Mouse (Mus musculus): ENCODE data around the gene Zfp74.

DNA sequence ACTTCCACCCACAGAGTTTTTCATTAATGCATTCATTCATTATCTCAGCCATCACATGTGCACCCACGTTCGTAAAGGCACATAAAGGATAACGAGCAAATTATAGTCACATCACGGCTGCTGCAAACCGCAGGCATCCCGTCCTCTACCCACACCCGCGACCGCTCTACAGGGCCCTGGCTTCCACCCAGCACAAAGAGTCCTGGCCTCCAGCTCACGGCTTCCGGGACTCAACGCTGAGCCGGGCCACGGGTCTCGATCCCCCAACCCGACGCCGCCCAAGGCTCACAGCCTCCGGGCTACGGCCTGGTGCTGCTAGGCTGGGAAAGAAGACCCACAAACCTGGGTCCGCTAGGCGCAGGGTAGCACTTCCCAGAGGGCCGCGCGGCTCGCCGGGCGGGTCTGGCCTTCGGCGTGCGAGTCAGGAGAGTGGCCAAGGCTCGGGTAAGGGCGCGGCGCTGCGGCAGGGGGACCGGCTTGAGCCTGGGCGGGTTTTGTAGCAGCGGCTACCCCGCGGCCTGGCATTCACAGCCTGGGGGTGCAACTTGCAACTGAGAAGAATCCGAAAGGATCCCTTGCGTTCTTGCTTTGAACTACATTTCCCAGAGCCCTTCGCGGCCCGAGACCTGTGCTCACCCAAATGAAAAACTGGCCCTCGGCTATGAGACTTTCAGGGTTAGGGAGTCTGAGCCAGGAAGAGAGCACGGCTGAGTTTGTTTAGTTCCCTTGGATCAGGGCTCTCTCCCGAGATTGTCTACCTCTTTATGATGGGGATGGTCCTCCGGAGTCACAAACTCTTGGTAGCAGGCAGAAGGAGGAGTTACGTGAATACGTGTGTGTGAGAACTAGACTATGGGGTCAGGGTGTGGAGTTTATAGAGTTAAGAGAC, at the start of gene Zfp74:
- TF ChIP-seq GATA1 (IDR thresholded peaks at IDR 0.05; ENCODE audit: borderline replicate concordance, low read length): no peak
- TF ChIP-seq FLI1 (IDR thresholded peaks at IDR 0.05; ENCODE audit: low read length): no peak

Measured in megakaryocyte, embryonic 14.5 days (primary cell).